Mouse (Mus musculus): Measurements from ENCODE around the gene Sptbn1. TPM values are rescaled to one million over a fixed set of nuclear protein-coding genes. Genes with fewer than 3 reads are reported as not detected.

Sptbn1 gene
- polyA plus RNA-seq, 1 experiment from 2014 or later, result 110 TPM

- Histone ChIP-seq H3K4me3 (replicated peaks; ENCODE audit: low read length) (no peak overlapping the region), H3K27me3 (ENCODE audit: control insufficient read depth, insufficient read depth, low read length) (no peaks in the 10 kb centered on the region), H3K9me3 (replicated peaks; ENCODE audit: control insufficient read depth, low read length) (no peaks in the 10 kb centered on the region), H3K4me1 (ENCODE audit: control insufficient read depth, insufficient read depth, low read length) (peaks cover 42% of the 10 kb centered on the region), H3K36me3 (ENCODE audit: control insufficient read depth, insufficient read depth, low read length) (peaks cover 7% of the 10 kb centered on the region; the same call in 1 of the 2 replicates), H3K9ac (ENCODE audit: low read length) (no peak overlapping the region), H3K27ac (ENCODE audit: low read length) (peak overlapping the region; percentile 82), H3K4me2 (ENCODE audit: low read depth, low read length) (peak overlapping the region; percentile 12; the same call in 1 of the 2 replicates)
- WGBS, result 26% methylated on average over 6 of the region's 6 CpGs
- peak; percentile 93 for ATAC-seq (ENCODE audit: insufficient read depth, low FRiP score)
These were observed 106.8 kb downstream of the Sptbn1 start for GRCm38 (mm10) chr11:30161173-30161650.

- Histone ChIP-seq H3K36me3 (ENCODE audit: control insufficient read depth, insufficient read depth, low read length) (peaks cover 7% of the 10 kb centered on the region; the same call in 1 of the 2 replicates), H3K27ac (ENCODE audit: low read length) (peak overlapping the region; percentile 82), H3K9ac (ENCODE audit: low read length) (no peak overlapping the region), H3K4me2 (ENCODE audit: low read depth, low read length) (peak overlapping the region; percentile 12; the same call in 1 of the 2 replicates), H3K4me1 (ENCODE audit: control insufficient read depth, insufficient read depth, low read length) (peaks cover 39% of the 10 kb centered on the region), H3K4me3 (replicated peaks; ENCODE audit: low read length) (no peak overlapping the region), H3K27me3 (ENCODE audit: control insufficient read depth, insufficient read depth, low read length) (no peaks in the 10 kb centered on the region), H3K9me3 (replicated peaks; ENCODE audit: control insufficient read depth, low read length) (no peaks in the 10 kb centered on the region)
- ATAC-seq (ENCODE audit: insufficient read depth, low FRiP score), result no peak
- WGBS, result 54% methylated on average over 4 of the region's 4 CpGs
These were observed 107.3 kb downstream of the Sptbn1 start for GRCm38 (mm10) chr11:30160625-30161172.

- H3K4me3 ChIP-seq (replicated peaks; ENCODE audit: low read length), result no peak overlapping the region
- 84% methylated on average over 4 of the region's 4 CpGs for WGBS
- H3K36me3 ChIP-seq (ENCODE audit: control insufficient read depth, insufficient read depth, low read length), result peaks cover 7% of the 10 kb centered on the region; the same call in 1 of the 2 replicates
- H3K4me1 ChIP-seq (ENCODE audit: control insufficient read depth, insufficient read depth, low read length), result peaks cover 33% of the 10 kb centered on the region
- no peaks in the 10 kb centered on the region for H3K27me3 ChIP-seq (ENCODE audit: control insufficient read depth, insufficient read depth, low read length)
- H3K27ac ChIP-seq (ENCODE audit: low read length), result peak overlapping the region; percentile 23; the same call in 1 of the 2 replicates
- no peaks in the 10 kb centered on the region for H3K9me3 ChIP-seq (replicated peaks; ENCODE audit: control insufficient read depth, low read length)
- no peak overlapping the region for H3K9ac ChIP-seq (ENCODE audit: low read length)
- ATAC-seq (ENCODE audit: insufficient read depth, low FRiP score), result no peak
- H3K4me2 ChIP-seq (ENCODE audit: low read depth, low read length), result no peak overlapping the region
These were observed 108.3 kb downstream of the Sptbn1 start for GRCm38 (mm10) chr11:30159545-30160255.

GRCm38 (mm10) chr11:30158028-30158700 lies 109.8 kb downstream of the Sptbn1 start:
- Histone ChIP-seq H3K4me1 (ENCODE audit: control insufficient read depth, insufficient read depth, low read length) (peaks cover 29% of the 10 kb centered on the region), H3K4me2 (ENCODE audit: low read depth, low read length) (no peak overlapping the region), H3K27ac (ENCODE audit: low read length) (no peak overlapping the region), H3K9me3 (replicated peaks; ENCODE audit: control insufficient read depth, low read length) (no peaks in the 10 kb centered on the region), H3K4me3 (replicated peaks; ENCODE audit: low read length) (no peak overlapping the region), H3K27me3 (ENCODE audit: control insufficient read depth, insufficient read depth, low read length) (no peaks in the 10 kb centered on the region), H3K9ac (ENCODE audit: low read length) (no peak overlapping the region), H3K36me3 (ENCODE audit: control insufficient read depth, insufficient read depth, low read length) (peaks cover 7% of the 10 kb centered on the region; the same call in 1 of the 2 replicates)
- ATAC-seq (ENCODE audit: insufficient read depth, low FRiP score), result no peak
- WGBS, result 48% methylated on average over 8 of the region's 8 CpGs

GRCm38 (mm10) chr11:30155887-30156286 lies 112.1 kb downstream of the Sptbn1 start:
- WGBS, result 68% methylated on average over 2 of the region's 2 CpGs
- H3K4me2 ChIP-seq (ENCODE audit: low read depth, low read length), result no peak overlapping the region
- no peak overlapping the region for H3K4me3 ChIP-seq (replicated peaks; ENCODE audit: low read length)
- no peaks in the 10 kb centered on the region for H3K27me3 ChIP-seq (ENCODE audit: control insufficient read depth, insufficient read depth, low read length)
- no peak for ATAC-seq (ENCODE audit: insufficient read depth, low FRiP score)
- peaks cover 19% of the 10 kb centered on the region for H3K4me1 ChIP-seq (ENCODE audit: control insufficient read depth, insufficient read depth, low read length)
- peaks cover 16% of the 10 kb centered on the region; the same call in 1 of the 2 replicates for H3K36me3 ChIP-seq (ENCODE audit: control insufficient read depth, insufficient read depth, low read length)
- no peak overlapping the region for H3K27ac ChIP-seq (ENCODE audit: low read length)
- H3K9ac ChIP-seq (ENCODE audit: low read length), result no peak overlapping the region
- no peaks in the 10 kb centered on the region for H3K9me3 ChIP-seq (replicated peaks; ENCODE audit: control insufficient read depth, low read length)

GRCm38 (mm10) chr11:30154980-30155379 lies 113.0 kb downstream of the Sptbn1 start:
- H3K4me3 ChIP-seq (replicated peaks; ENCODE audit: low read length), result no peak overlapping the region
- peaks cover 20% of the 10 kb centered on the region for H3K36me3 ChIP-seq (ENCODE audit: control insufficient read depth, insufficient read depth, low read length)
- no peak overlapping the region for H3K9ac ChIP-seq (ENCODE audit: low read length)
- H3K9me3 ChIP-seq (replicated peaks; ENCODE audit: control insufficient read depth, low read length), result no peaks in the 10 kb centered on the region
- 83% methylated on average over 2 of the region's 2 CpGs for WGBS
- no peak for ATAC-seq (ENCODE audit: insufficient read depth, low FRiP score)
- H3K27me3 ChIP-seq (ENCODE audit: control insufficient read depth, insufficient read depth, low read length), result no peaks in the 10 kb centered on the region
- H3K4me1 ChIP-seq (ENCODE audit: control insufficient read depth, insufficient read depth, low read length), result peaks cover 15% of the 10 kb centered on the region
- no peak overlapping the region for H3K27ac ChIP-seq (ENCODE audit: low read length)
- no peak overlapping the region for H3K4me2 ChIP-seq (ENCODE audit: low read depth, low read length)

GRCm38 (mm10) chr11:30148888-30149287 lies 119.1 kb downstream of the Sptbn1 start:
- peaks cover 21% of the 10 kb centered on the region; the same call in 1 of the 2 replicates for H3K36me3 ChIP-seq (ENCODE audit: control insufficient read depth, insufficient read depth, low read length)
- no peak overlapping the region for H3K4me3 ChIP-seq (replicated peaks; ENCODE audit: low read length)
- 0 out of 2 replicates have a peak, but pooled peaks cover 3% of the 10 kb centered on the region for H3K4me1 ChIP-seq (ENCODE audit: control insufficient read depth, insufficient read depth, low read length)
- ATAC-seq (ENCODE audit: insufficient read depth, low FRiP score), result no peak
- H3K9me3 ChIP-seq (replicated peaks; ENCODE audit: control insufficient read depth, low read length), result no peaks in the 10 kb centered on the region
- no peak overlapping the region for H3K4me2 ChIP-seq (ENCODE audit: low read depth, low read length)
- H3K27me3 ChIP-seq (ENCODE audit: control insufficient read depth, insufficient read depth, low read length), result no peaks in the 10 kb centered on the region
- H3K9ac ChIP-seq (ENCODE audit: low read length), result no peak overlapping the region
- no peak overlapping the region for H3K27ac ChIP-seq (ENCODE audit: low read length)
- WGBS, result 83% methylated on average over 5 of the region's 5 CpGs

GRCm38 (mm10) chr11:30148378-30148777 lies 119.6 kb downstream of the Sptbn1 start:
- ATAC-seq (ENCODE audit: insufficient read depth, low FRiP score), result no peak

GRCm38 (mm10) chr11:30147882-30148281 lies 120.1 kb downstream of the Sptbn1 start:
- ATAC-seq (ENCODE audit: insufficient read depth, low FRiP score), result no peak
- Histone ChIP-seq H3K9me3 (replicated peaks; ENCODE audit: control insufficient read depth, low read length) (no peaks in the 10 kb centered on the region), H3K27ac (ENCODE audit: low read length) (no peak overlapping the region), H3K36me3 (ENCODE audit: control insufficient read depth, insufficient read depth, low read length) (peaks cover 21% of the 10 kb centered on the region), H3K4me1 (ENCODE audit: control insufficient read depth, insufficient read depth, low read length) (0 out of 2 replicates have a peak, but pooled peaks cover 3% of the 10 kb centered on the region), H3K27me3 (ENCODE audit: control insufficient read depth, insufficient read depth, low read length) (no peaks in the 10 kb centered on the region), H3K9ac (ENCODE audit: low read length) (no peak overlapping the region), H3K4me2 (ENCODE audit: low read depth, low read length) (no peak overlapping the region), H3K4me3 (replicated peaks; ENCODE audit: low read length) (no peak overlapping the region)
- WGBS, result 82% methylated on average over 1 of the region's 1 CpGs

More at GRCm38 (mm10) chr11:30148378-30148777, 119.6 kb downstream of the Sptbn1 start:
- H3K4me1 ChIP-seq (ENCODE audit: control insufficient read depth, insufficient read depth, low read length), result 0 out of 2 replicates have a peak, but pooled peaks cover 3% of the 10 kb centered on the region
- no peak overlapping the region for H3K4me2 ChIP-seq (ENCODE audit: low read depth, low read length)
- peaks cover 21% of the 10 kb centered on the region; the same call in 1 of the 2 replicates for H3K36me3 ChIP-seq (ENCODE audit: control insufficient read depth, insufficient read depth, low read length)
- no peak overlapping the region for H3K4me3 ChIP-seq (replicated peaks; ENCODE audit: low read length)
- H3K9me3 ChIP-seq (replicated peaks; ENCODE audit: control insufficient read depth, low read length), result no peaks in the 10 kb centered on the region
- no peak overlapping the region for H3K9ac ChIP-seq (ENCODE audit: low read length)
- no peak overlapping the region for H3K27ac ChIP-seq (ENCODE audit: low read length)
- H3K27me3 ChIP-seq (ENCODE audit: control insufficient read depth, insufficient read depth, low read length), result no peaks in the 10 kb centered on the region
